In the genomic region with DNA sequence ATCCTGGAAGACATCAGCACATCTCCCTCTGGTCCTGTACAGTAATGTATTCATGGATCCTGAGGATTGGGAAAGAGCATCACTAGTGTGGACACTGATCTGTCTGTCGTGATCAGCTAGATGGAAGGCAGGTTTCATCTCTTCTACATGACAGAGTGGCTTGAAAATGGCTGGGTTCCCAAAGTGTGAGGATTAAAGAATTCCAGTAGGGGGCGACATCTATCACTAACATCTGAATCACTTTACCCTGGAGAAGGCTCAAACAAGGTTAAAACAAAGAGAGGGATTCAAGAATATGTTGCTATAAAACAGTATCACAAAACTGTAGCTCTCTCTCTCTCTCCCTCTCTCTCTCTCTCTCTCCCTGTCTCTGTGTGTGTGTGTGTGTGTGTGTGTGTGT, we compare ENCODE assay signal across 12 mouse cellular contexts. TPM values are rescaled to one million over a fixed set of nuclear protein-coding genes. Genes with fewer than 3 reads are reported as not detected.
DNase-seq lines count a peak whose midpoint lies in the region; ATAC-seq and TF ChIP-seq lines count a peak whose summit lies in the region.
"Had no signal": no experiment of that assay in that cellular context is flagged by ENCODE, and none has a peak within 500 bp of the region (broad histone marks: within the 10 kb centered on the region; RNA-seq: fewer than 3 reads in every experiment).

No protein-coding gene starts in this region.

- no peak overlapping the region for H3K4me3 ChIP-seq in heart, postnatal 0 days (ENCODE audit: low read depth, low read length)
- no peak overlapping the region for H3K4me3 ChIP-seq in lung, postnatal 0 days (ENCODE audit: low read depth, low read length)

- intact Hi-C loops in heart, postnatal 36 days (cut with DNase I) = loop anchor here (5.0 kb wide), 2 partner anchors 71 to 194 kb away; no protein-coding TSS in a partner anchor

- no peaks in the 10 kb centered on the region for H3K27me3 ChIP-seq in heart, postnatal 0 days (ENCODE audit: control insufficient read depth, insufficient read depth, low read length)
- no peaks in the 10 kb centered on the region for H3K27me3 ChIP-seq in lung, postnatal 0 days (replicated peaks; ENCODE audit: insufficient read depth, low read length)

- H3K9ac ChIP-seq in heart, postnatal 0 days (replicated peaks; ENCODE audit: low read depth, low read length) = no peak overlapping the region
- no peak overlapping the region for H3K9ac ChIP-seq in lung, postnatal 0 days (replicated peaks; ENCODE audit: low read depth)

- no peak for TF ChIP-seq EP300 in heart, postnatal 0 days (IDR thresholded peaks at IDR 0.05; ENCODE audit: low read depth)
- TF ChIP-seq EP300 in lung, postnatal 0 days (IDR thresholded peaks at IDR 0.05) = no peak

- DNase-seq in heart, postnatal 0 days (ENCODE audit: low spot score) = peak; percentile 33
- no peak for DNase-seq in heart, postnatal 36 days
- DNase-seq in lung, postnatal 0 days (ENCODE audit: low spot score) = peak; percentile 61
- no peak for DNase-seq in lung, postnatal 14 days
- peak; percentile 23 for DNase-seq in MEL-GATA-1-ER (ENCODE audit: extremely low read depth, low read depth)
- DNase-seq in induced T-regulatory cell, adult 2 months (ENCODE audit: low read depth) = peak; percentile 48
- DNase-seq in ovary, postnatal 36 days (ENCODE audit: low spot score) = no peak
- no peak for DNase-seq in adrenal gland, adult 8-10 months

- H3K36me3 ChIP-seq in heart, postnatal 0 days (replicated peaks; ENCODE audit: control insufficient read depth, insufficient read depth, low read length) = no peaks in the 10 kb centered on the region
- no peaks in the 10 kb centered on the region for H3K36me3 ChIP-seq in lung, postnatal 0 days (ENCODE audit: insufficient read depth, low read length)

- 20% methylated on average over 2 of the region's 2 CpGs for WGBS in heart, postnatal 0 days
- WGBS in lung, postnatal 0 days = 13% methylated on average over 2 of the region's 2 CpGs

- H3K4me2 ChIP-seq in heart, postnatal 0 days (ENCODE audit: low read depth, low read length) = no peak overlapping the region
- no peak overlapping the region for H3K4me2 ChIP-seq in lung, postnatal 0 days (replicated peaks; ENCODE audit: low read depth, low read length)

- TF ChIP-seq CTCF in heart, postnatal 0 days (IDR thresholded peaks at IDR 0.05; ENCODE audit: low read depth) = peak; percentile 33
- peak; percentile 58 for TF ChIP-seq CTCF in lung, postnatal 0 days (IDR thresholded peaks at IDR 0.05)

- no peaks in the 10 kb centered on the region for H3K4me1 ChIP-seq in heart, postnatal 0 days (ENCODE audit: control insufficient read depth, insufficient read depth)
- no peaks in the 10 kb centered on the region for H3K4me1 ChIP-seq in lung, postnatal 0 days (ENCODE audit: insufficient read depth, low read depth, low read length)

- ATAC-seq in heart, postnatal 0 days (ENCODE audit: insufficient read depth, low read depth) = no peak
- ATAC-seq in lung, postnatal 0 days = no peak
- ATAC-seq: forebrain, embryonic 14.5 days had no signal

- H3K27ac ChIP-seq in heart, postnatal 0 days (ENCODE audit: low read depth) = no peak overlapping the region
- no peak overlapping the region for H3K27ac ChIP-seq in lung, postnatal 0 days (ENCODE audit: low read length)
- H3K27ac ChIP-seq: macrophage had no signal

- H3K9me3 ChIP-seq in heart, postnatal 0 days (replicated peaks; ENCODE audit: control insufficient read depth, low read length) = no peaks in the 10 kb centered on the region
- H3K9me3 ChIP-seq in lung, postnatal 0 days (ENCODE audit: low read length) = no peaks in the 10 kb centered on the region

RNA-seq across cellular contexts. Expression of gene Tmem163, which starts 17.2 kb away (rescaled TPM):
- 6.2 and 16.6 TPM in 2 replicates for total RNA-seq in heart, postnatal 0 days (2014; rRNA removed; ENCODE audit: low replicate concordance)
- 17.3 and 21.1 TPM in 2 replicates for polyA plus RNA-seq in heart, postnatal 0 days (2015; fragmentation: Nextera tagmentation; extraction: Ambion mirVana)
- total RNA-seq in heart, postnatal 36 days (2021) = 1 to 10 TPM; 4.8 to 9.5 TPM
- 19.6 and 20.0 TPM in 2 replicates for polyA plus RNA-seq in lung, postnatal 0 days (2015; fragmentation: Nextera tagmentation; extraction: Ambion mirVana)
- 1 to 10 TPM in 2 of 4 experiments, not detected in 2; 1.6 TPM for total RNA-seq in adrenal gland, adult 8-10 months (2022)
- polyA plus RNA-seq: macrophage had no signal

RNA-seq across cellular contexts. Expression of gene Acmsd, which starts 32.7 kb away (rescaled TPM):
- total RNA-seq in heart, postnatal 0 days (2014; rRNA removed; ENCODE audit: low replicate concordance) = 0.12 TPM in 1 of 2 replicates, not detected in the other
- polyA plus RNA-seq in heart, postnatal 0 days (2015; fragmentation: Nextera tagmentation; extraction: Ambion mirVana) = 0.05 and 0.18 TPM in 2 replicates
- total RNA-seq in heart, postnatal 36 days (2021) = under 1 TPM; 0.24 to 0.28 TPM
- 0.21 and 0.44 TPM in 2 replicates for polyA plus RNA-seq in lung, postnatal 0 days (2015; fragmentation: Nextera tagmentation; extraction: Ambion mirVana)
- not detected for total RNA-seq in adrenal gland, adult 8-10 months (2022)
- total RNA-seq: left cerebral cortex, postnatal 14 days had no signal
- polyA plus RNA-seq: forebrain, embryonic 14.5 days; kidney, embryonic 14.5 days; macrophage had no signal

Comparison
In these comparisons a context has a peak if more than half of its experiments do, and no peak if none do; other contexts are left out.
1. DNase-seq: peak in heart, postnatal 0 days (single experiment), lung, postnatal 0 days (single experiment), MEL-GATA-1-ER (single experiment) and induced T-regulatory cell, adult 2 months (single experiment); none in heart, postnatal 36 days (0 of 2), lung, postnatal 14 days (single experiment), ovary, postnatal 36 days (single experiment) and adrenal gland, adult 8-10 months (single experiment).